Mouse (Mus musculus) intestine, embryonic 14.5 days (tissue): Measurements from ENCODE around the gene Fbxo34. TPM values are rescaled to one million over a fixed set of nuclear protein-coding genes. Genes with fewer than 3 reads are reported as not detected.

ENCODE experiments used
- ATAC-seq: fragments of 200-750 bp; cut with Nextera tagmentation; replicated peaks from 2 replicates; pipeline ENCODE4 v1.8.0; 2017; ENCODE audit warnings: low read depth, moderate number of reproducible peaks, moderate TSS enrichment, moderate library complexity; ENCODE audit not compliant: low FRiP score, low TSS enrichment
- DNase-seq: peaks from one replicate; pipeline ENCODE4 v3.0.0-alpha.2; 2018; ENCODE audit warnings: low spot score
- H3K27ac ChIP-seq: fragments of 300-500 bp; sonication (generic); 2 replicates; pipeline ENCODE4 v1.5.1; 2014; ENCODE audit warnings: low read depth, mild to moderate bottlenecking, control low read depth
- H3K27me3 ChIP-seq: fragments of 300-500 bp; sonication (generic); replicated peaks from 2 replicates; pipeline ENCODE4 v1.6.1; 2014; ENCODE audit warnings: low read length, control low read depth; ENCODE audit not compliant: control insufficient read depth, insufficient read depth
- H3K36me3 ChIP-seq: fragments of 300-500 bp; sonication (generic); 2 replicates; pipeline ENCODE4 v1.6.1; 2014; ENCODE audit warnings: low read length, control low read depth; ENCODE audit not compliant: control insufficient read depth, insufficient read depth
- H3K4me1 ChIP-seq: fragments of 300-500 bp; sonication (generic); replicated peaks from 2 replicates; pipeline ENCODE4 v1.6.1; 2014; ENCODE audit warnings: low read length, control low read depth, mixed read lengths; ENCODE audit not compliant: control insufficient read depth, insufficient read depth
- H3K4me2 ChIP-seq: fragments of 300-500 bp; sonication (generic); 2 replicates; pipeline ENCODE4 v1.6.1; 2014; ENCODE audit warnings: low read length
- H3K4me3 ChIP-seq: fragments of 300-500 bp; sonication (generic); 2 replicates; pipeline ENCODE4 v1.5.1; 2014; ENCODE audit warnings: low read depth, low read length, control low read depth, mixed read lengths
- H3K9ac ChIP-seq: fragments of 300-500 bp; sonication (generic); 2 replicates; pipeline ENCODE4 v1.6.1; 2014; ENCODE audit warnings: mild to moderate bottlenecking, low read length
- H3K9me3 ChIP-seq: fragments of 300-500 bp; sonication (generic); 2 replicates; pipeline ENCODE4 v1.6.1; 2016; ENCODE audit warnings: low read length, control low read depth; ENCODE audit not compliant: control insufficient read depth
- WGBS: fragments of 180-500 bp; shearing (Covaris S2); extraction: QIAGEN DNeasy Blood & Tissue Kit; methylation state at CpG from one replicate; pipeline ENCODE4 v1.1.7; 2014; 5-methylcytosine and 5-hydroxymethylcytosine counted together
- polyA plus RNA-seq: library from polyadenylated mRNA; unstranded; fragments of >200 nt; fragmentation: Nextera tagmentation; extraction: Ambion mirVana; gene quantifications from 2 replicates; pipeline ENCODE4 v1.2.1, GENCODE M21; 2014

Fbxo34 gene
- polyA plus RNA-seq, 1 experiment from 2014 or later = 27.8 TPM

DNA sequence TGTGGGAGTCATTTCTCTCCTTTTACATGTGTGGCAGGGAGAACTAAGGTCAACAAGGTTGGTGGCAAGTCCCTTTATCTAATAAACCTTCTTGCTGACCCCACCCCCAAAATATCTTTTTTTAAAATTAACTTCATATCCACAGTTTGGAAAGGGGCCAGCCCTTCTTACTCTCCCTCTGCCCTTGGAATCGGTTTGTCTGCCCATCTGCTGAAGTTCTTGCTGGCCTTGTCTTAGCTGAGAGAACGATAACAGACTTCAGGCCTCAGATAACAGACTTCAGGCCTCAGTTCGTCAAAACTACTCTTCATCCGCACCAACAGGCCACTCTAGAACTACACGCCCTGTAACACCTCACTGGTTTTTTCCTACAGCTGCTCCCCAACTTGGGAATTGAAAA is 94.1 kb downstream of the Fbxo34 start:
- Histone ChIP-seq H3K27me3 (no peaks in the 10 kb centered on the region), H3K9me3 (no peaks in the 10 kb centered on the region), H3K36me3 (peaks cover 73% of the 10 kb centered on the region), H3K9ac (no peak overlapping the region), H3K4me2 (no peak overlapping the region), H3K27ac (no peak overlapping the region), H3K4me1 (no peaks in the 10 kb centered on the region), H3K4me3 (no peak overlapping the region)
- WGBS = 87% methylated on average over 5 of the region's 5 CpGs
- ATAC-seq (no peak), DNase-seq (no peak)

DNA sequence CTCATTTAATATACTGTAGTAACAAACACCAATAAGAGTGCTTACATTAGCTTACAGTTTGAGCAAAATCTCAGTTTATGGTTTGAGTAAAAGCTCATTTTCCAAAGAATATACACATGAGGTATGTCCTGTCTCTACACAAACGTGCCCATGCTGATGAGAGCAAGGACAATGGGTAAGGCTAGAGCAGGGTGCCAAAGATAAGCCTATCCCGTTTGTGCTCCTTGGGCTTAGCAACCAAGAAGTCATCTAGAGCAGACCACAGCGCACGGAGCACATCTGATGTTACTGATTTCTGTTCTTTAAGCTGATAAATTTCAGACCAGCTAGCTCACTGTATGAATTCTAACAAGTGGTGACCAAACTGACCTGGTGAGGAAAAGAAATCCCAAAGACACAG is 94.7 kb downstream of the Fbxo34 start:
- Histone ChIP-seq H3K9me3 (no peaks in the 10 kb centered on the region), H3K36me3 (peaks cover 76% of the 10 kb centered on the region), H3K9ac (no peak overlapping the region), H3K4me2 (no peak overlapping the region), H3K4me3 (no peak overlapping the region), H3K27ac (no peak overlapping the region), H3K4me1 (no peaks in the 10 kb centered on the region), H3K27me3 (no peaks in the 10 kb centered on the region)
- DNase-seq = no peak
- WGBS = 90% methylated on average over 4 of the region's 4 CpGs
- ATAC-seq = no peak

DNA sequence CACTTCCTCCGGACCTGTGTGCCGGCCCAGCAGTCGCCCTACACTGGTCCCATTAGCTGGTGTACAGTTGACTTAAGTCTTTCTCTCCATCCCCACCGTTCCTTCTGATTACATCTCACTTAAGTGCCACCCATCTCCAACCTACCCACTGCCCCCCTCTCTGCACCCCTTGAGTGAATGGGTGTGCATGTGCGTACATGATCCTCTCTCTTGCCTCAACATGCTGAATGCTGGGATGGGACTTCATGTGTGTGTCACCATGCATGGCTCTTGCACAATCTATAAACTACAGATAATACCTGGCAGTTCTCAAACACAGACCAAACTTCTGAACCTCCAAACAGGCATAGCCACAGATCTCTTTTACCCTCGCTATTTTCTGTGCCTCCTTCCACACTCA is 101.4 kb downstream of the Fbxo34 start:
- Histone ChIP-seq H3K4me2 (no peak overlapping the region), H3K27me3 (no peaks in the 10 kb centered on the region), H3K4me3 (no peak overlapping the region), H3K9me3 (no peaks in the 10 kb centered on the region), H3K9ac (no peak overlapping the region), H3K36me3 (peaks cover 56% of the 10 kb centered on the region), H3K27ac (no peak overlapping the region), H3K4me1 (no peaks in the 10 kb centered on the region)
- 90% methylated on average over 6 of the region's 6 CpGs for WGBS
- no peak for DNase-seq
- ATAC-seq = no peak

DNA sequence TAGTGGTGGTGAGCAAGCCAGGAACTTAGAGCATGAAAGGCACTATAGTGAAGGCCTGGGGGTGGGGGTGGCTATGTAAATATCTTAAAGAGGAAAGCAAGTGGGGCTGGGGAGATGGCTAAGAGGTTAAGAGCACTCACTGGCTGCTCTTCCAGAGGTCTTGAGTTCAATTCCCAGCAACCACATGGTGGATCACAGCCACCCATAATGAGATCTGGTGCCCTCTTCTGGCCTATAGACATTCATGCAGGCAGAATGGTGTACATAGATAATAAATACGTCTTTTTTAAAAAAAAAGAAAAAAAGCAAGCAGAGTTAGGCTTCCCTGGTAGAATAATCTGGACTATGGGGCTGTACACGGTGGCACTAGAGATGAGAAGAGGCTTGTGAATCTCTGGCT is 103.2 kb downstream of the Fbxo34 start:
- DNase-seq (no peak), ATAC-seq (no peak)
- Histone ChIP-seq H3K9me3 (no peaks in the 10 kb centered on the region), H3K27me3 (no peaks in the 10 kb centered on the region), H3K4me2 (no peak overlapping the region), H3K4me3 (no peak overlapping the region), H3K27ac (no peak overlapping the region), H3K4me1 (no peaks in the 10 kb centered on the region), H3K9ac (no peak overlapping the region), H3K36me3 (peaks cover 46% of the 10 kb centered on the region)
- 95% methylated on average over 2 of the region's 2 CpGs for WGBS

DNA sequence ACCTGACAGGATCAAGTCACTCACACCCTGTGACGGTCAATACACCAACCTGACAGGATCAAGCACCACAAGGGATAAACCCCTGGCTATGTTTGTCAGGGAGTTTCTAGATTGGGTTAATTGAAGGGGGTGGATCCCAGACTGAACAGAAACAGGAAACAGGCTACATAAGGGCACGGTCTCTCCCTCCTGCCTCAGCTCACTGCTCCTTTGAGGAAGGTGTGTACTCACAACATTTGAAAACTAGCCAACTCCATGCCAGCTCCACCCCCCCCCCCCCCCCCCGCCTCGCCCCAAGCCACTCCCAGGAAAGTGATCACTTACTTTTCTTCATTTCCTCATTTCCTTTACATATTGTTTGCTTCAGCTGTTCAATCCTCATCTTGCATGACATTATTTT is 104.0 kb downstream of the Fbxo34 start:
- no peak for ATAC-seq
- H3K27ac ChIP-seq = no peak overlapping the region
- H3K4me1 ChIP-seq = no peaks in the 10 kb centered on the region
- H3K36me3 ChIP-seq = peaks cover 39% of the 10 kb centered on the region
- H3K27me3 ChIP-seq = no peaks in the 10 kb centered on the region
- H3K4me3 ChIP-seq = no peak overlapping the region
- WGBS = 86% methylated on average over 4 of the region's 4 CpGs
- H3K9ac ChIP-seq = no peak overlapping the region
- no peak overlapping the region for H3K4me2 ChIP-seq
- no peaks in the 10 kb centered on the region for H3K9me3 ChIP-seq
- no peak for DNase-seq

DNA sequence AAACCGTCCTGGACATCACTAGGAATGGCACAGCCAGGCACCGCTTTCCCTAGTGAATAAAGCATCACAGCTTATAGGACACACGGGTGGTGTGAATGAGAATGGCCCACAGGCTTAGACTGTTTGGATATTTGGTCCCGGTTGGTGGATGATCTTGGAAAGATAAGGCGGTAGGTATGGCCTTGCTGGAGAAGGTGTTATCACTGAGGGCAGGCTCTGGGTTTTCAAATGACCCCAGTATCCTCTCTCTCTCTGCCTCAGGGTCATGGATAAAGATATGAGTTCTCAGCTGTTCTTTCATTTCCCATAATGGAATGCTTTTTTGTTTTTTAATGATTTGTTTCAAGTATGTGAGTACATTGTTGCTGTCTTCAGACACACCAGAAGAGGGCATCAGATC is 105.0 kb downstream of the Fbxo34 start:
- peaks cover 29% of the 10 kb centered on the region for H3K36me3 ChIP-seq

DNA sequence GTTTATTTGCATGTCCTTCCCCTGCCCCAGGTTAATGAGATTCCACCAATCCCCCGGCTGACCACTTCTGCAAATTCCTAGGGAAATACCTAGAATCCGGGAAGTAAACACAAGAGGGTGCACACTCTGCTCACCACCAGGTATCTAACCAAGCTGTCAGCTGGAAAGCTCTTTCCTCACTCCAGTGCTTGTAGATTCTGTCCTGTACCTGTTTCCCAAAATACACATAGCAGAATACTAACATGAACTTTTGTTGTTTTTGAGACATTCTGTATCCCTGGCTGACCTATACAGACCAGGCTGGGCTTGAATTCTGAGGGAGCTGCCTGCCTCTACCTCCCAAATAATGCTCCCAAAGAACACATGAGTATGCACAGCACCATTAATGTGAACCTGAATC is 110.5 kb downstream of the Fbxo34 start:
- Histone ChIP-seq H3K4me3 (no peak overlapping the region), H3K27me3 (no peaks in the 10 kb centered on the region), H3K27ac (no peak overlapping the region), H3K9ac (no peak overlapping the region), H3K4me2 (no peak overlapping the region), H3K4me1 (no peaks in the 10 kb centered on the region), H3K9me3 (no peaks in the 10 kb centered on the region), H3K36me3 (peaks cover 14% of the 10 kb centered on the region; the same call in 1 of the 2 replicates)
- ATAC-seq = no peak
- 71% methylated on average over 2 of the region's 2 CpGs for WGBS
- no peak for DNase-seq

More for the DNA sequence above, 105.0 kb downstream of the Fbxo34 start:
- H3K4me2 ChIP-seq = no peak overlapping the region
- 92% methylated on average over 5 of the region's 5 CpGs for WGBS
- ATAC-seq (no peak), DNase-seq (no peak)
- no peaks in the 10 kb centered on the region for H3K27me3 ChIP-seq
- H3K27ac ChIP-seq = no peak overlapping the region
- no peak overlapping the region for H3K4me3 ChIP-seq
- no peaks in the 10 kb centered on the region for H3K9me3 ChIP-seq
- no peaks in the 10 kb centered on the region for H3K4me1 ChIP-seq
- H3K9ac ChIP-seq = no peak overlapping the region

DNA sequence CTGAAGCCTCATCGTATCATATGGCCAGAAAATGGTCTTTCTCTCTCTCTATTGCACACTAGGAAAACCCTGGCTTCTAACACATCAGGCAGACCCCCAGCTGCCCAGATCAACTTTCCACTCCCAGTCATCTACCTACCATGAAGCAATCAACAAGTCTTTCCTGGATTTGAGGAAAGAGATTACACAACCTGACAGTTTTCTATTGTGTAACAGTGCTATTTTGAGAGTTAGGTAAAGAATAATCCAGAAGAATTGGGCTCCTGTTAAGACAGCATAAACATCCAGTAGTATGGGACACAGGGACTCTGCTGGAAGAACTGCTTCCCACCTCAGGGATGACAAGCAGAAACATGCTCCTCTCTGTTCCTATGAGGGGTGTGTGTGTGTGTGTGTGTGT is 112.3 kb downstream of the Fbxo34 start:
- ATAC-seq (no peak), DNase-seq (no peak)
- WGBS = 93% methylated on average over 1 of the region's 1 CpGs
- Histone ChIP-seq H3K36me3 (peaks cover 5% of the 10 kb centered on the region; the same call in 1 of the 2 replicates), H3K27ac (no peak overlapping the region), H3K4me3 (no peak overlapping the region), H3K9me3 (no peaks in the 10 kb centered on the region), H3K4me2 (no peak overlapping the region), H3K27me3 (no peaks in the 10 kb centered on the region), H3K4me1 (peaks cover 6% of the 10 kb centered on the region), H3K9ac (no peak overlapping the region)

DNA sequence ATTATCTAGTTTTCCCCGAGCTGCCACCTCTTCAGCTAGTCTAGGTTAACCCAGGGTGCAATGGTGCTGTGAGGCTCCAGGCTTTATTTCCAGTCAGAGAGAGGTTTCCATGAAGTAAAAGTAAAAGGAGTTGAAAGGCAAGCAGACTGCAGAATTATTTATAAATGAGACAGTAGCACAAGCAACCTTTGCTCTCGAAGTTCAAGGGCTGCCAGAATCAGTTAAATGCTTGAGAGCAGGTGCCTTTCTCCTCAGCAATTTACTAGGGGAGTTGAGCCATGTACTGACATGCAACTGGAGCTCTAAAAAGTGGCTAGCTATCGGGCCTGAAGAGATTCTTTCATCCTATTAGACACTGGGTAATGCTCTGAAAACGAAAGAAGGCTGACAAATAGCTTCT is 112.9 kb downstream of the Fbxo34 start:
- H3K27ac ChIP-seq = no peak overlapping the region
- H3K4me2 ChIP-seq = no peak overlapping the region
- no peak overlapping the region for H3K9ac ChIP-seq
- H3K4me1 ChIP-seq = peaks cover 8% of the 10 kb centered on the region
- no peak for DNase-seq
- H3K27me3 ChIP-seq = no peaks in the 10 kb centered on the region
- WGBS = 84% methylated on average over 4 of the region's 4 CpGs
- no peak overlapping the region for H3K4me3 ChIP-seq
- no peaks in the 10 kb centered on the region for H3K9me3 ChIP-seq
- no peak for ATAC-seq
- no peaks in the 10 kb centered on the region for H3K36me3 ChIP-seq
